Mouse (Mus musculus) thymus, adult 2 months (tissue): Measurements from ENCODE around the gene Arl4a.

Experiments
- CTCF ChIP-seq: fragments of 200-500 bp; IDR thresholded peaks from 2 replicates; pipeline ENCODE4 v1.5.1; 2012; ENCODE audit warnings: mild to moderate bottlenecking, control low read depth, low read length, moderate library complexity, borderline replicate concordance; ENCODE audit not compliant: control insufficient read depth, poor library complexity, insufficient read depth; ENCODE audit errors: extremely low read depth
- POLR2A ChIP-seq: fragments of 200-500 bp; IDR thresholded peaks from 2 replicates; pipeline ENCODE4 v1.6.1; 2012; ENCODE audit warnings: mild to moderate bottlenecking, low read length, control low read depth, moderate library complexity; ENCODE audit not compliant: control insufficient read depth, poor library complexity, insufficient read depth; ENCODE audit errors: extremely low read depth

DNA sequence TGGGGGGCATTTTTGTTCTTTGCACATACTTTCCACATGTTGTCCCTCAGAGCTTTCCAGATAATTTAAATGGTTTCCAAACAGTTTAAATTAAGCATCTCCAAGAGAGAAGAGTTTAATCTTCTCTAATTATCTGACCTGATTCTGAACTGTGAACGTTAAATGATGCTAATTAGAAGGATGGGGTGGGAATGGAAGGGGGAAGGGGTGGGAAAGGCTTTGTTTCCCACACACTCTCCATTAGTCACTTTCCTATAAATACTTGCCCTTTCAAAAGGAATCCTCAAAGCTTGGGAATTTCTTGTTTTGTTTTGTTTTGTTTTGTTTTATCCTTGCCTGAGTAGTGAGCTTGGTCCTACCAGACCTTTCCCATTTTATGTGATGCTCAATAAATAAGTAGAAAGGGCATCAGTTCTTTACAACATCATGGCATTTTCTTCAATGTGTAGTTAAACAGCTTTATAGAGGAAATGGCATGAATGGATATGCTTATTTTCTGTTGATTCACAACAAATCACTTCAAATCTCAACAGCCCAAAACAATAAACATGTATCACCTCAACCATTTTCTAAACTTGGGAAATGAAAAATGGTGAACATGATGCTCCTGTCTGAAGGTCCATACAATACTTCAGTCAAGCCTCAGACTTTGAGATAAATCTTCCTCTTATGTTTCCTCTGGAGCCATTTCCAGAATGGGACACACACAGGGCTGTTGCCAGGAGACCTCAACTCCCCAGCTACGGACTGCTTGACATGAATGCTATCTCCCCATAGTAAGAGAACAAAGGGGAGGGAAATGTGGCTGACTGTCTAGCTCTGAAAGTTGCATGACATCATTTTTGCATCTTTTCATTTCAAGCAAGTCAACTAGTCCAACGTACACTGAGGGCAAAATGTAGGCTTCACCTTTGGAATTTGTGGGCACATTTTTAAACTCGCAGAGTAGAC lies 46.7 kb downstream of the Arl4a start:
- no peak for TF ChIP-seq CTCF
- TF ChIP-seq POLR2A = no peak
